Mouse (Mus musculus): ENCODE measurements at regions not wholly inside any gene's neighbourhood (a gene's known extent, or its start where the extent isn't known, plus 50 kb on each side); places are given as distances from the start of the nearest gene placed in this dataset.
A peak's percentile ranks its signal among the peaks of the same experiment; 100 is the strongest.

DNA sequence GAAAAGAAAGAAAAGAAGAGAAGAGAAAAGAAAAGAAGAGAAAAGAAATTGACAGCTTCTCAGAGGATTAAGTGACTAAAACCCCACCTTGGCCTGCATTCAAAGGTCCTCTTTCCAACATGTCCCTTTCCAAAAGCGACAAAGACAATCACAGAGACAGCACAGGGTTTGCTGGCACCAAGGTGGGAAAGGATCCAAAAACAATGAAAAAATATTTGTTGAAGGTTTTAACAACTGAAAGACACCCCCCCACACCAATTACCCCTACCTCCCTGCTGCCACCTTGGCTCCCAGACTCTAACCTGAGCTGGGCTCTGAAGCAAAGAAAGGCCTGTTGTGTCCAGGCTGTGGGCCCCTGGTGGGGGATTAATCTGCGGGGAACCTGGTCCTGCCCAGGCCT is 74.2 kb upstream of the Slc6a6 start:
- no peak overlapping the region for H3K9ac ChIP-seq (ENCODE audit: low read depth, low read length)
- H3K9me3 ChIP-seq (ENCODE audit: control insufficient read depth, low read length), result peaks cover 5% of the 10 kb centered on the region; the same call in 1 of the 2 replicates
- 32% methylated on average over 2 of the region's 2 CpGs for WGBS
- no peaks in the 10 kb centered on the region for H3K36me3 ChIP-seq (ENCODE audit: control insufficient read depth, insufficient read depth, low read length)
- ATAC-seq (ENCODE audit: low read depth) (no peak; the same call in 1 of the 2 replicates), DNase-seq (ENCODE audit: low spot score) (peak; percentile 41)
- no peak overlapping the region for H3K27ac ChIP-seq (replicated peaks; ENCODE audit: low read depth, low read length)
- no peak overlapping the region for H3K4me2 ChIP-seq (ENCODE audit: low read depth, low read length)
- no peaks in the 10 kb centered on the region for H3K4me1 ChIP-seq (ENCODE audit: control insufficient read depth, insufficient read depth, low read length)
- no peaks in the 10 kb centered on the region for H3K27me3 ChIP-seq (replicated peaks; ENCODE audit: control insufficient read depth, insufficient read depth, low read length)
- no peak overlapping the region for H3K4me3 ChIP-seq (ENCODE audit: low read depth, low read length)

DNA sequence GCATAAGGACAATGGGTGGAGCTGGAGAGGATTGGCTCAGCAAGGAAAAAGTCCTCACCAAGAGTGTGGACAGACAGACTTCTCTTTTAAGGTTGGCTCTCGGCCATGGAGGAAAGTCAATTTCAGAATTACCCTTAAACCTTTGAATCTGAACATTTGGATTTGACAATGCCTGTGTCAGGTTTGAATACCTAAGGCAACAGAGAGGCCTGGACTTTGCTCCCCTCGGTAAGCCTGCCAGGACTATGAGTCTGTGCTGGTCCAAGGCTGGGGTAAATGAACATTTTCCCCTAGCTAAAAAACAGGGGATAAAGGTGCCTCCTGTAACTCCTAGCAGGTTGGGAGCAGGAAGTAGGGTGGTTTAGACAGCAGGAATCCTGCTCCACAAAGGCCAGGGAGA is 68.8 kb upstream of the Slc6a6 start:
- Histone ChIP-seq H3K4me1 (ENCODE audit: control insufficient read depth, insufficient read depth, low read length) (peaks cover 22% of the 10 kb centered on the region), H3K9me3 (ENCODE audit: control insufficient read depth, low read length) (peaks cover 5% of the 10 kb centered on the region; the same call in 1 of the 2 replicates), H3K9ac (ENCODE audit: low read depth, low read length) (no peak overlapping the region), H3K4me3 (ENCODE audit: low read depth, low read length) (no peak overlapping the region), H3K36me3 (ENCODE audit: control insufficient read depth, insufficient read depth, low read length) (no peaks in the 10 kb centered on the region), H3K4me2 (ENCODE audit: low read depth, low read length) (no peak overlapping the region), H3K27me3 (replicated peaks; ENCODE audit: control insufficient read depth, insufficient read depth, low read length) (no peaks in the 10 kb centered on the region), H3K27ac (replicated peaks; ENCODE audit: low read depth, low read length) (peak overlapping the region; percentile 5; the same call in 1 of the 2 replicates)
- ATAC-seq (ENCODE audit: low read depth) (peak; percentile 34; the same call in 1 of the 2 replicates), DNase-seq (ENCODE audit: low spot score) (no peak)
- 69% methylated on average over 2 of the region's 2 CpGs for WGBS

DNA sequence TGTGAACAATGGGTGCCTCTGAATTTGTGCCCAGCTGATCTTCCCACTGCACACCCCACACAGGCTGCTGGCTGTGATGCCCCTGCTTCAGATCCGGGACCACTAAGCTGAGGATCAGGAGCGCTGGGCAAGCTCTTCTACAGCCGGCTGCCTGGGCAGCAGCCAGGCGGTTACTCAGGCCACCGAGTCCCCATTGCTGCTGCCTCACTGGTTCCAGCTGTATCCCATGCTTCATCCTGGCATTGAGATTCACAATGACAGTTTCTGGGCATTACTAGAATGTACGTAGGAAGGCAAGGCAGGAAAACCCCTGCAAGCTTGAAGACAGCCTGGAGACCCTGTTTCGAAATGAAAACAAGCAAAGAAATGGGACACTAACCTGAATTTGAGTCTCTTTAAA is 67.3 kb upstream of the Slc6a6 start:
- Histone ChIP-seq H3K4me1 (ENCODE audit: control insufficient read depth, insufficient read depth, low read length) (peaks cover 24% of the 10 kb centered on the region), H3K36me3 (ENCODE audit: control insufficient read depth, insufficient read depth, low read length) (no peaks in the 10 kb centered on the region), H3K9ac (ENCODE audit: low read depth, low read length) (peak overlapping the region; percentile 66), H3K4me3 (ENCODE audit: low read depth, low read length) (peak overlapping the region; percentile 36), H3K27me3 (replicated peaks; ENCODE audit: control insufficient read depth, insufficient read depth, low read length) (no peaks in the 10 kb centered on the region), H3K9me3 (ENCODE audit: control insufficient read depth, low read length) (peaks cover 5% of the 10 kb centered on the region; the same call in 1 of the 2 replicates), H3K27ac (replicated peaks; ENCODE audit: low read depth, low read length) (peak overlapping the region; percentile 79), H3K4me2 (ENCODE audit: low read depth, low read length) (peak overlapping the region; percentile 64)
- 44% methylated on average over 7 of the region's 7 CpGs for WGBS
- DNase-seq (ENCODE audit: low spot score), result peak; percentile 52
- ATAC-seq (ENCODE audit: low read depth), result peak; percentile 7; the same call in 1 of the 2 replicates

DNA sequence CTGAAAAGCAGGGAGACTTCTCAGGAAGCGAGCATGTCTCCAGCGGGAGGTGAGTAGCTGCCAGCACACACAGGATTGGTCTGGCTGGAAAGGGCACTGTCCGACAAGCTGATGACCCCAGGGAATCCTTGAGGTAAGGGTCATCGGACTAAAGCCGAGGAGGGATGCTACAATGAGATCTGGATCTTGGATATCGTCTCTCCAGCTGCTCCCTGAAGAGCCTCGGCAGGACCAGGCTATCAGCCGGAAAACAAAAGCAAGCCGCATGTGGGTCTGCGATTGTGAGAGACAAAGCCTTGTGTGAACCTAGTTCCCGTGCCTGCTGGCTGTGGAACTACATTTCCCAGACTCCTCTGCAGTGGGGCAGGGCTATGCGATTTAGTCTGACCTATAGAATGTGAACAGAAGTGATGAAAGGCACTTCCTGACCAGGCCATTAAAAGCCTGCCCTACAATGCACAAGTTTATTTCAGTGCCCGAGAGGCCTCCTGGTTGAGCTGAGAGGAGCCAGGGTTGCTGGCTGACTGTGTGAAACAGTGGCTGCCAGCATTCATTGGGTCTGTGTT is 66.7 kb upstream of the Slc6a6 start:
- Histone ChIP-seq H3K4me3 (ENCODE audit: low read depth, low read length) (peak overlapping the region; percentile 36), H3K27me3 (replicated peaks; ENCODE audit: control insufficient read depth, insufficient read depth, low read length) (no peaks in the 10 kb centered on the region), H3K4me2 (ENCODE audit: low read depth, low read length) (peak overlapping the region; percentile 64), H3K27ac (replicated peaks; ENCODE audit: low read depth, low read length) (peak overlapping the region; percentile 79), H3K4me1 (ENCODE audit: control insufficient read depth, insufficient read depth, low read length) (peaks cover 24% of the 10 kb centered on the region), H3K9ac (ENCODE audit: low read depth, low read length) (peak overlapping the region; percentile 66), H3K36me3 (ENCODE audit: control insufficient read depth, insufficient read depth, low read length) (no peaks in the 10 kb centered on the region), H3K9me3 (ENCODE audit: control insufficient read depth, low read length) (peaks cover 5% of the 10 kb centered on the region; the same call in 1 of the 2 replicates)
- peak; percentile 94 for DNase-seq (ENCODE audit: low spot score)
- under 1% methylated on average over 13 of the region's 13 CpGs for WGBS
- ATAC-seq (ENCODE audit: low read depth), result peak; percentile 94

GRCm38 (mm10) chr6:91617685-91618084 is 66.2 kb upstream of the Slc6a6 start:
- H3K9ac ChIP-seq (ENCODE audit: low read depth, low read length), result no peak overlapping the region
- no peak overlapping the region for H3K4me3 ChIP-seq (ENCODE audit: low read depth, low read length)
- ATAC-seq (ENCODE audit: low read depth) (no peak), DNase-seq (ENCODE audit: low spot score) (peak; percentile 26)
- H3K9me3 ChIP-seq (ENCODE audit: control insufficient read depth, low read length), result peaks cover 5% of the 10 kb centered on the region; the same call in 1 of the 2 replicates
- peak overlapping the region; percentile 64 for H3K4me2 ChIP-seq (ENCODE audit: low read depth, low read length)
- 76% methylated on average over 10 of the region's 10 CpGs for WGBS
- peak overlapping the region; percentile 79; the same call in 1 of the 2 replicates for H3K27ac ChIP-seq (replicated peaks; ENCODE audit: low read depth, low read length)
- peaks cover 24% of the 10 kb centered on the region for H3K4me1 ChIP-seq (ENCODE audit: control insufficient read depth, insufficient read depth, low read length)
- no peaks in the 10 kb centered on the region for H3K27me3 ChIP-seq (replicated peaks; ENCODE audit: control insufficient read depth, insufficient read depth, low read length)
- H3K36me3 ChIP-seq (ENCODE audit: control insufficient read depth, insufficient read depth, low read length), result no peaks in the 10 kb centered on the region

GRCm38 (mm10) chr6:91619009-91619408 is 64.8 kb upstream of the Slc6a6 start:
- Histone ChIP-seq H3K36me3 (ENCODE audit: control insufficient read depth, insufficient read depth, low read length) (no peaks in the 10 kb centered on the region), H3K9me3 (ENCODE audit: control insufficient read depth, low read length) (no peaks in the 10 kb centered on the region), H3K4me1 (ENCODE audit: control insufficient read depth, insufficient read depth, low read length) (peaks cover 24% of the 10 kb centered on the region), H3K27me3 (replicated peaks; ENCODE audit: control insufficient read depth, insufficient read depth, low read length) (no peaks in the 10 kb centered on the region), H3K9ac (ENCODE audit: low read depth, low read length) (no peak overlapping the region), H3K27ac (replicated peaks; ENCODE audit: low read depth, low read length) (no peak overlapping the region), H3K4me3 (ENCODE audit: low read depth, low read length) (no peak overlapping the region), H3K4me2 (ENCODE audit: low read depth, low read length) (no peak overlapping the region)
- WGBS, result 90% methylated on average over 6 of the region's 6 CpGs
- ATAC-seq (ENCODE audit: low read depth) (no peak), DNase-seq (ENCODE audit: low spot score) (no peak)

- WGBS, result 66% methylated on average over 12 of the region's 13 CpGs
- Histone ChIP-seq H3K36me3 (ENCODE audit: control insufficient read depth, insufficient read depth, low read length) (no peaks in the 10 kb centered on the region), H3K4me1 (ENCODE audit: control insufficient read depth, insufficient read depth, low read length) (peaks cover 24% of the 10 kb centered on the region), H3K27ac (replicated peaks; ENCODE audit: low read depth, low read length) (peak overlapping the region; percentile 28; the same call in 1 of the 2 replicates), H3K9ac (ENCODE audit: low read depth, low read length) (no peak overlapping the region), H3K4me2 (ENCODE audit: low read depth, low read length) (no peak overlapping the region), H3K4me3 (ENCODE audit: low read depth, low read length) (no peak overlapping the region), H3K9me3 (ENCODE audit: control insufficient read depth, low read length) (no peaks in the 10 kb centered on the region), H3K27me3 (replicated peaks; ENCODE audit: control insufficient read depth, insufficient read depth, low read length) (no peaks in the 10 kb centered on the region)
- DNase-seq (ENCODE audit: low spot score), result peak; percentile 61
- ATAC-seq (ENCODE audit: low read depth), result peak; percentile 13; the same call in 1 of the 2 replicates
Measured at GRCm38 (mm10) chr6:91619735-91620732, 63.8 kb upstream of the Slc6a6 start.

DNA sequence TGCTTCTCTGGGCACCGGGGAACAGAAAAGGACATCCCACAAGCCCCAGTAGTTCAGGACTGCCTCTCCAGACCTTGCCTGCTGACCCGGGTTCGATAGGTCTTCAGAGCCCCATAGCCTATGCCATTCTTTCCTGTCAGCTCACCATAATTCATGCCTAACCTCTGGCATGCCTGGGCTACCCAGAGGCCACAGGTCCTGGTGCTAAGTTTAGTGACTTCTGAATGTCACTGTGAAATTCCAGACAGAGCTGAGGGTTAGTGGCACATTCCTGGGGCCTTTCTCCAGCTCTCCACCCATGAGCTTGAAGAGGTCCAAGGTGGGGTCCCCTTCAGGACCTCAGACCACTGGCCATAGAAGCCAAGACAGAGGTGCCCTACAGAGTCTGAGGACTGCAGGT is 62.4 kb upstream of the Slc6a6 start:
- no peak for DNase-seq (ENCODE audit: low spot score)
- Histone ChIP-seq H3K4me3 (ENCODE audit: low read depth, low read length) (no peak overlapping the region), H3K36me3 (ENCODE audit: control insufficient read depth, insufficient read depth, low read length) (no peaks in the 10 kb centered on the region), H3K27me3 (replicated peaks; ENCODE audit: control insufficient read depth, insufficient read depth, low read length) (no peaks in the 10 kb centered on the region), H3K4me2 (ENCODE audit: low read depth, low read length) (no peak overlapping the region), H3K9ac (ENCODE audit: low read depth, low read length) (no peak overlapping the region), H3K27ac (replicated peaks; ENCODE audit: low read depth, low read length) (no peak overlapping the region), H3K9me3 (ENCODE audit: control insufficient read depth, low read length) (no peaks in the 10 kb centered on the region), H3K4me1 (ENCODE audit: control insufficient read depth, insufficient read depth, low read length) (peaks cover 18% of the 10 kb centered on the region)
- no peak for ATAC-seq (ENCODE audit: low read depth)
- 93% methylated on average over 3 of the region's 3 CpGs for WGBS

All from embryonic facial prominence, embryonic 14.5 days (tissue).